Mouse (Mus musculus) thymus, postnatal 14 days (tissue): ENCODE data around the gene Numbl.

Source experiments
- DNase-seq: peaks from one replicate; pipeline ENCODE4 v3.0.0; 2021

Numbl gene

DNA sequence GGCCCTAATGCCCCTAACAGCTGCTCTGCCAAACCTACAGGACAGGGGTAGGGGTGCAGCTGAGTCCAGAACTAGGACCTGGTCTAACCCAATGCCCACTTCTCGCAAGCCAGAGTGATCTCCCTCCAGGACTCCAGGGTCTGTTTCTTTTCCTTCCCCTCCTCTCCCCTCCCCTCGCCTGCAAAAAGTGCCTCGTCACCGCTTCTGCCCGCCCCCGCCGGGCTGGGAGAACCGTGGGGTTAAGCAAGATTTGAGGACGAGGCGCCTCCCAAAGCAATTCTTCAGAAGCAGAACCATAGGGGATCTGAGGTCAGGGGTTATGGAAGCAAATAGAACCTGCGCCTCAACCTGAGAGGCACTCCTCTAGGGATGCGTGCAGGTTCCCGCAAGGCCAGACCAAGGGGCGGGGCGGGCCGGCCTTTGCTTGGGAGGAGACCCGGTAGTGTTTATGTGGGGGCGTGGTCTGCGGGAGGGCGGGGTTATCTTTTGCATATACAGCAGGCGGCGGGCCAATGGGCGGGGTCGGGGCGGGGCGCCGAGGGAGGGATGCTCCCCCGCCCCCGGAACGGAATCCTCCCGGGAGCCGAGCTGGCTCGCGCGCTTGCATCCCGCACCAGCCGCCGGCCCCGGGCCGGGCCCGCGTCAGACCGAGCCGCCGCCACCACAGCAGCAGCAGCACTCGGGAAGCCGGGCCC lies at the start of gene Numbl:
Gene Numbl, plus strand, starts transcription at position 229 of the 695 bp plus-strand sequence.
- peak; percentile 95 for DNase-seq

DNA sequence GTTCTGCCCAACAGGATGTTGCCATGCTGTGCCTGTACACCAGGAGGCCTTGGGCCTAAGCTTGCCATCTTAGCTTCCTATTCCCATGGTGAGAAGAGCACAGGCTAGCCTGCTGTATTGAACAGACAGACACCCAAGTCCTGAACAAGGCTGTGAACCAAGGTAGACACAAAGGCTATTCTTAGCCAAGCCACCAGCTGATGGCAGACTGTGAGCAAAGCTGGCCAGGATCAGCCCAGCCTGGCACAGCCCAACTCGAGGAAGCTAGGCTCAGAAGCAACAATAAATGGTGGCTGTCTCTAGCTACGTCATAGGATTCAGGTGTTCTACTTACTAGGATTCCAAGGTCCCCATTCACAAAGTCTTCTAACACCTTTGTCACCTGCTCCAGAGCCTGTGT lies 45.6 kb upstream of the Numbl start:
- DNase-seq, result no peak

- DNase-seq, result no peak
Measured at GRCm38 (mm10) chr7:27218586-27218985, 39.6 kb upstream of the Numbl start.

- DNase-seq, result no peak
Measured at GRCm38 (mm10) chr7:27219937-27220336, 38.3 kb upstream of the Numbl start.

GRCm38 (mm10) chr7:27221939-27222338 lies 36.3 kb upstream of the Numbl start:
- DNase-seq, result no peak

DNA sequence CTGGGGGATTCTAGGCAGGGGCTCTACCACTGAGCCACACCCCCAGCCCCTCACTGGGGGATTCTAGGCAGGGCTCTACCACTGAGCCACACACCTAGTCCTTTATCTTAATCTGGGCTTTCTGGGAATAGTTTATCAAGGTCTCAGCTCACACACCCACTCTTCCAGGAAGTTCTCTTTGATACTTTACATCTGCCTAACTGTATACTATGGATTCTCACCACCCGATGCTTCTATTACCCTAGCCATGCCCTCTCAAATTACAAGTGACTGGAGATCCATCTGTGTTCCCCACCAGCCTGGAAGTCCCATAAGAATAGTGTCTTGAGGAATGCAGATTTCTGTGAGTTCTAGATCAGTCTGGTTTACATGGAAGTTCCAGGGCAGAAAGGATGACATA lies 35.7 kb upstream of the Numbl start:
- no peak for DNase-seq

DNA sequence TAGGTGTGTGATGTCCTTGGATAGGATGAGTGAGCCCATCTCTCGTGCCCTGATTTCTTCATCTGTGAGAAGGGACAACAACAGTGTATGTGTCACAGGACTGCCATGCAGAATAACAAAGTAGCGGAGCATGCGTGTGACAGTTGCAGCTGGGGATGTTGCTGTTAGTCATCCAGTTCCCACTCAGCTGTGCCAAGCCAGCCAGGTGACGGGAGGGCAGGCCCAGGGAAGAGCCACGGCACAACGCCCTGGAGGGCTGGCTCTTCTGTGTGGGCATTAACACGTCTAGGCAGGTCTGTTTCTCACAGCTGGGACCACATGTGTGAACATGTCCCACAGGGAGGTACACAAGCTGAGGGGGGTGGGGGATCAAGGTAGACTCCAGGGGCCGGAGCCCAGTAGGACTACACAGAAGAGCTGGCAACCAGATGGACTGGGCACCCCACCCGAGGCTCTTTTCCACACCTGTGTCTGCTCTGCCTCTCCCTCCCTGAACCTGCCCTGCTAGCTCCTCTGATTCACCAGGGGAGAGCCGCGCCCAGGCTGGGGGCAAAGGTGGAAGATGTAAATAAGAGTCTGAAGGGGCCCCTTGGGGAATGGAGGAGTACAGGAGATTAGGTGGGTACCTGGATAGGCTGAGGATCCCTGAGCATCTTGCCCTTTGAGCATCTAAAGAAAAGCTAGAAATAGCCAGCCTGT lies 33.2 kb upstream of the Numbl start:
- DNase-seq, result no peak

DNA sequence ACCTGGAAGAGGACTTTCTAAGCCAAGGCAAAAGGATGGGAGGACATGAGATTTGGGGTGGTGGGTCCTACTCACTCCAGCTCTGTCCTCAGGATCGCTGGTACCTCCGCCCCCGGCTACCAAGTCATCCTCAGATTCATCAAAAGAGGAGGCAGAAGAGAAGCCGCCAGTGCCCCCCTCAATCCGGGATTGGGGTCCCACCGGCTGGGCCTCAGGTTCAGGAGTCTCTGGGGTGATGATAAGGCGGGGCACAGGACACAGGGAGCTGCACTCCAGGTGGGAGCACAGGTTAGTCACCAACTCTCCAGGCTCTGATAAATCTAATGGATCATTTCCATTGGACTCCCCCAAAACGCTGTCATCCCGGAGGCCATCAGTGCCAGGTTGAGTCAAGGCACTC lies 31.0 kb upstream of the Numbl start:
- no peak for DNase-seq

- DNase-seq, result no peak
Measured at GRCm38 (mm10) chr7:27227676-27228075, 30.6 kb upstream of the Numbl start.

GRCm38 (mm10) chr7:27228281-27228821 lies 29.9 kb upstream of the Numbl start, which contains the start of gene Itpkc:
Gene Itpkc (minus strand): TSS chr7:27228661.
- peak; percentile 92 for DNase-seq

GRCm38 (mm10) chr7:27228865-27229264 lies 29.4 kb upstream of the Numbl start:
- DNase-seq, result no peak

GRCm38 (mm10) chr7:27230781-27231180 lies 27.5 kb upstream of the Numbl start:
- no peak for DNase-seq

DNA sequence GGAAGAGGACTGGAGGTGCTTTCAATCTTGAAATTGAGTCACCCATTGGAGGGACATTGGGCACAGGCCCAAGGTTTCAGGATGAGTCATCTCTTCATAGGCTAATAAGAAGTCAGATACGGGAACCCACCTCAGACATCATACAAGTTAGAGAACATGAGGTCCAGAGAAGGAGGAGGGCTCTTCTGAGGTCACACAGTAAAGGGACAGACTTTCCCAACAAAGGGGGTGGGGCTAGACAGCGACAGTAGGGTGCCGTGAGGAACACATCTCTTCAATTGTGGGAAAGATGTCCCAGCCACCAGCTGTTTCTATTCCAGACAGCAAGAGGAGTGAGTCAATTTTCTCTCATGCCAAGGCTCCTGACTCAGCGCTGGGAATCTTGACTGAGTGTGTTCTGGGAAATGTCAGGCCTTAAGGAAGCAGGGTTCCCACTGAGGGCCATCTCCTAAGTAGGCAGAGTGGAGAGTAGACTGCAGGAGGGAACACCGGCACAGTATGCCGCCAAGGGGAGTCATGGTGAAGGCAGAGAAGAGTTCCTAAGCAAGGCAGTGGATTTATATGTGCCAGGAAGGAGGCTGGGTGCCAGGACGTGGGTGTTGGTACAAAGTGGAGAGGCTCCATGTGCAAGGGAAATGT lies 26.4 kb upstream of the Numbl start:
- no peak for DNase-seq

DNA sequence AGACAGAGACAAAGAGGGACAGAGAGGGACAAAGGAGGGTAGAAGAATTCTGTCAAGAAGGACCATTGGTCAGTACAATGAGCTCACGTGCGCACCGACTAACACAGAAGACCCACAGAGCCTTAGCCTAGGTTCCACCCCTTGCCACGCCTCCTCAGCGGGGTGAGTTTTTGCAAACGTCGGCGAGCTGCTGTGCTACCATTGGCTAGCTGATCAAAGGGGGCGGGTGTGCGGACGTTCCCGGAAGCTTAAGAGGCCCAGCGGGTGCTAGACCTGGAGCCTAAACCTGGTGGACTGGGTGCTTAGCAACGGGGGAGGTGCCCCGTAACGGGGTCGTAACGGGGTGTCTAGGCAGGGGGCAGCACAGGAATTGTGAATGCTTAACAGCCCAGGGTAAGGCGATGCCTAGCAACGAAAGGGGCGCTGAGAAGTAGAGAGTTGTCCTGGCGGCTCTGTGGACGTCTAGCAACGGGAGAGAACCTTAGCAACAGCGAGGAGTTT lies 25.4 kb upstream of the Numbl start, which contains the start of gene Coq8b:
Gene Coq8b, plus strand, starts transcription at position 243 of the 501 bp plus-strand sequence.
- DNase-seq, result peak; percentile 95

DNA sequence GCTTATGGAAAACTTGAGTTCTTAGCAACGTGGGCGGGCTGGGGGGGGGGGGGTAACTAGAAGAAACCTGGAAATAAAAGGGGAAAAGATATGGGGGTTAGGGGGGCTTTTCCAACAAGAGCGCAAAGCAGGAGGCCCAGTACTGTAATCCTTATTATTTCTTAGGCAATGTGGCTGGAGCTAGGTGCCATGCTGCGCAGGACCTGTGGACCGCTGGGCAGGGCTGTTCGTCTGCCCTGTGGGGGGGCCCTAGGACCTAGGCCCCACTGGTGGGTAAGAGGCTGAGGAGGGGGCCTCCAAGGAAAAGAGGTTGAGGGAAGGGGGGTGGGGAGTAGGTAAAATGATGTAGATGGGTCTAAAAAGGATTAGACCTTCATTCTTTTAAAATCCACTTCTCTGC lies 24.9 kb upstream of the Numbl start:
- peak; percentile 29 for DNase-seq

- DNase-seq, result no peak
Measured at GRCm38 (mm10) chr7:27235726-27236125, 22.5 kb upstream of the Numbl start.

DNA sequence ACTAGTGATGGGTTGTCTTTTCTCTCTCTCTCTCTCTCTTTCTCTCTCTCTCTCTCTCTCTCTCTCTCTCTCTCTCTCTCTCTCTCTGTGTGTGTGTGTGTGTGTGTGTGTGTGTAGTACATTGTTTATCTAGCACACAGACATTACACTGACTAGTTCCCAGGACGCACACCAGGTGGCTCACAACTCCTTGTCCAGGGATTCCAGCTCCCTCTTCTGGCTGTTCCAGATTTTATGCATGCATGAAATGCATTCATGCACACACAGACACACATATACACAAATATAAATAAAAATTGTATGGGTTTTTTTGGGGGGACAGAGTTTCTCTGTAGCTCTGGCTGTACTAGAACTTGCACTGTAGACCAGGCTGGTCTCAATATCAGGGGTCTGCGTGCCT lies 20.7 kb upstream of the Numbl start:
- no peak for DNase-seq

DNA sequence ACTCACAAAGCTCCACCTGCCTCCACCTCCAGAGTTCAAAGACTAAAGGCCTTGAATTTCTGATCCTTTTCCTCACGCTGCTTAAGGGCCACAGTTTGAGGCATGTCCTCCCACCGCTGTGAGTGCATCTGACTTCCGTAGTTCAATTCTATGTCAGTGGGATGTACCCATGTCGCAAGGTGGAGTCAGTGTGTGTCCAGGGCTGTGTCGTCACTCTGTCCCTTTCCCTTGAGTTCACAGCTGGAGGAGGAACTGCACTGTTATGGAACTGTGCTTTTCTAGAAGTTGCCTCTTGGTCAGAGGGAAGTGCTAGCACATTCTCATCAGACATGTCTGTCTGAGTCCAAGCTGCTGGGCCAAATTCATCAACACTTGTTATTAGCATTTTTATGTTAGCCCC lies 19.7 kb upstream of the Numbl start:
- DNase-seq, result no peak

DNA sequence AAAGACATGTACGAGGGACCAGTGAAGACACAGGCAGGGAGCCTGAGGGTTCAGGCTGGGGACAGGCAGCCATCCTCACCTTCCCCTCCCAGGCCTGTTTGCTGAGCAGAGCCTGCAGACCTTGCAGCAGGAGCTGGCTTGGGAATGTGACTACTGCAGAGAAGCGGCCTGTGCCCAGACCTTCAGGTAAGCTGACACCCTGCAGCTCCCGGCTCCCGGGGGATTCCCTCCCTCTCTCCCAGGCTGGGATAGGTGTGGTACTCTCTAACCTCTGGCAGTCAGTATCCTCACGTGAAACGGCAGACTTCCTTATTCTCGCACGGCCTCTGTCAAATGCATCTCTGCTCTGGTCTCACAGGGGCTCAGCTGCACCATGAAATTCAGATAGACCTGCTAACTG lies 15.0 kb upstream of the Numbl start:
- no peak for DNase-seq

DNA sequence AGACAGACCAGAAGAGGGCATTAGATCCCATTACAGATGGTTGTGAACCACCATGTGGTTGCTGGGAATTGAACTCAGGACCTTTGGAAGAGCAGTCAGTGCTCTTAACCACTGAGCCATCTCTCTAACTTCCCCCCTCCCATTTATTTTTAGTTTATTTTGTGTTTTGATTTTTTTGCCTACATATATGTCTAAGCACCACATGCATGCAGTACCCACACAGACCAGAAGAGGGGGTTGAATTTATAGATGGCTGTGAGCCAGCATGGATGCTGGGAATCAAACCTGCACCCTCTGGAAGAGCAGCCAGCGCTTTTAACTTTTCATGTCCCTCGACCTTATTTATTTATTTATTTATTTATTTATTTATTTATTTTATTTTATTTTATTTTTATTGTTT lies 14.1 kb upstream of the Numbl start:
- DNase-seq, result peak; percentile 51

DNA sequence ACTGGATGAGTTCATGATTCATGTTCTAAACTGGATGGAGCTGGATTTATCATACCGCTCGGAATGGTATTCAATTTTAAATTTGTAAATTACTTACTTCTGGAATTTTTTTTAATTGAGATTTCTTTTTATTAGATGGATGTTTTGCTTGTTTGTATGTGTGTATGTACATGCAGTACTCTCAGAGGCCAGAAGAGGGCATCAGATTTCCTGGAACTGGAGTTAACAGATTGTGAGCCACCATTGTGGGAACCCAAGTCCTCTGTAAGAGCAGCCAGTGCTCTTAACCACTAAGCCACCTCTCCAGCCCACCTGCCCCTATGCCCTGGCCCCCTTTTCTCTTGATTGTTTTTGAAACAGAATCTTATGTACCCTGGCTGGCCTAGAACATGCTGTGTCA lies 9.1 kb upstream of the Numbl start:
- peak; percentile 43 for DNase-seq

- no peak for DNase-seq
Measured at GRCm38 (mm10) chr7:27249928-27250327, 8.3 kb upstream of the Numbl start.

- DNase-seq, result no peak
Measured at GRCm38 (mm10) chr7:27251946-27252345, 6.3 kb upstream of the Numbl start.

DNA sequence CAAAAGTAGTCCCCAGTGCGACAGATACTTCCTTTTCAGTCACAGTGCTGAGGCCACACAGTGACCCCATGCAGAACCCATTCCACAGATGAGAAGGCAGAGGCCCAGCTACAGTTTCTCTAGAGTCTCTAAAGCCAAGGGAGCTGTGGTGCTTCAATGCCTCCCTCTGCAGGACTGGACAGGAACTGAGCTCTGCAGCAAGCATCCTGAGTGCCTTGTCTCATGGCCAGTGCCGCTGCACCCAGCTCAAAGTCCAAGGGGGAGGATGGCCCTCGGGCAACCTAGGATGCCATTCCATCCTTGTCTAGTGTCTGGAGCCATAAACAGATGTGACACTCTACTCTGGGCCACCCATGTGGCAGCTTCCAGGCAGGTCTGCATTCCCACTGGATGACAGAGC lies 2.5 kb upstream of the Numbl start:
- DNase-seq, result no peak
